ENCODE assay signal across 8 mouse cellular contexts in the genomic region with DNA sequence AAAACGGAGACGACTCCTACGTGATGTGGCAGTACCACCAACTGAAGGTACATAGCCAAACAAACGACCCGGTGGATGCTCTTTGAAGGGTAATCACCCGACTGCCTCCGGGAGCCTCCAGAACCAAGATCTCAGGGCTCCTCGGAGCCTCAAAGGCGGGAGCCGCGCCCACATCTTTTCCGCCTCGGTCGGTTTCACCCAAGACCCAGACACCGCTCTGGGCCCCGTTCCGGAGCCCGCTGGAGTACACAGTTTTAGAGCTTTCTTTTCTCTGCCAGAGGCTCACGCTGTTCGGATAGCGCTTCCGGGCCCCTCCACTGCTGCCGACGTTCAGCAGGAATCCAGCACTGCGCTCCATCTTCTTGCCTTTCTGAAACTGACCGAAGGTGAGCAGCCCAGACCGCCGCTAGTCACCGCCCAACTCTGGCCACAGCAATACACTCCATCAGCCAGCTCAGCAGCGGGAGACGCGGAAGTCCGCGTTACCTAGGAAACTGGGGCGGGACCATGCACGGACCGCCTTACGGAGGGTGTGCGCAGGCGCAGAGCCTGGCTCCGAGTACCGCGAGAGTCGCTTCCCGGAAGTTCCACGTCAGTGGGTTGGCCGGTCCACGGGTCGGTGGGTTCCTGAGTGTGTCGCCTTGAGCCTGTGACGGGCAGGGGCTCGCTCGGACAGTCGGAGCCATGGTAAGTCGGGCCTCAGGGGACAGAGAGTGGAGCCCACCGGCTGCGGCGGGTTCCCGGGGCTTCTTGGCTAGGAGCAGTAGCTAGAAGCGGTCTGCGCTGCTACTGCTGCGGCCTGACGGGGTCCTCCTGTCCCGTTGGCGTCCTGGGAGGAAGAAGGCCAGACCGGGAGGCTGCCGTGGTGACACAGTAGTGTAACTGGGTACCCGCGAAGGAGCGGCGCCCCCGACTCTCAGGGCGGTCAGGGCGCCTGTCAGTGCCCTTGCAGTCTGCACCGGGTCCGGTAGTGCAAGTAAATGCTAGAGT. TPM values are rescaled to one million over a fixed set of nuclear protein-coding genes. Genes with fewer than 3 reads are reported as not detected.
DNase-seq lines count a peak whose midpoint lies in the region; ATAC-seq lines count a peak whose summit lies in the region.

Gene Copb2, plus strand, starts transcription at position 585 of the 990 bp plus-strand sequence.

- DNase-seq in MN1 (ENCODE audit: low spot score): peak; percentile 98
- DNase-seq in cerebellum, adult 9-10 months: peak; percentile 98
- peak; percentile 97 to 99 for DNase-seq in frontal cortex, adult 2 months (ENCODE audit: extremely low spot score in 1 of 2, low spot score in 1 of 2)
- DNase-seq in hindbrain, embryonic 11.5 days (ENCODE audit: low spot score): peak; percentile 100
- DNase-seq in layer of hippocampus, postnatal 10 days (ENCODE audit: low spot score in 2 of 2): peak; percentile 99
- peak; percentile 99 for DNase-seq in lung, postnatal 10 days
- peak; percentile 99 for DNase-seq in ovary, postnatal 36 days (ENCODE audit: low spot score)
- peak; percentile 98 for DNase-seq in thymus, postnatal 25 days

- ATAC-seq in hindbrain, embryonic 11.5 days (ENCODE audit: low FRiP score): peak; percentile 100

- WGBS in hindbrain, embryonic 11.5 days: under 1% methylated on average over 76 of the region's 76 CpGs

- peak within 1 kb of the TSS; percentile 85 for H3K27ac ChIP-seq in hindbrain, embryonic 11.5 days (ENCODE audit: low read depth, low read length)

- no peaks in the 10 kb centered on the region for H3K4me1 ChIP-seq in hindbrain, embryonic 11.5 days (replicated peaks; ENCODE audit: control insufficient read depth, insufficient read depth, low read length)

- peak within 1 kb of the TSS; percentile 92 for H3K9ac ChIP-seq in hindbrain, embryonic 11.5 days (ENCODE audit: low read depth, low read length)

- no peaks in the 10 kb centered on the region for H3K9me3 ChIP-seq in hindbrain, embryonic 11.5 days (ENCODE audit: control insufficient read depth, low read length)

- H3K36me3 ChIP-seq in hindbrain, embryonic 11.5 days (ENCODE audit: control insufficient read depth, insufficient read depth, low read length): no peaks in the 10 kb centered on the region

- peak within 1 kb of the TSS; percentile 77 for H3K4me2 ChIP-seq in hindbrain, embryonic 11.5 days (replicated peaks; ENCODE audit: low read depth, low read length)

- no peaks in the 10 kb centered on the region for H3K27me3 ChIP-seq in hindbrain, embryonic 11.5 days (ENCODE audit: control insufficient read depth, insufficient read depth, low read length)

- peak within 1 kb of the TSS; percentile 93 for H3K4me3 ChIP-seq in hindbrain, embryonic 11.5 days (ENCODE audit: low read depth, low read length)

RNA-seq across cellular contexts. Expression of gene Copb2, which starts in this region (rescaled TPM):
- polyA plus RNA-seq in frontal cortex, adult 2 months (2012; rRNA removed): 62.6 and 67.1 TPM in 2 replicates
- 169 and 201 TPM in 2 replicates for polyA plus RNA-seq in hindbrain, embryonic 11.5 days (2014; fragmentation: Nextera tagmentation; extraction: Ambion mirVana)
- total RNA-seq in layer of hippocampus, postnatal 10 days (2021): 100 to 1,000 TPM in 1 of 2 experiments, 10 to 100 TPM in 1; 99.9 to 101 TPM

Comparison
In these comparisons a context has a peak if more than half of its experiments do, and no peak if none do; other contexts are left out.
1. Peak in every context shown above with its lines: DNase-seq, ATAC-seq, H3K4me3 ChIP-seq and H3K27ac ChIP-seq.